Mouse (Mus musculus) cerebellum, postnatal 25 days (tissue): ENCODE data around the gene Hmgb2.
"Not testable (repeated sequence)": the region's sequence is repeated elsewhere in the genome, so short reads cannot be mapped to it uniquely, and the experiment has no call there.

Source experiments
- DNase-seq, 2 experiments: peaks; one replicate each; pipeline ENCODE4 v3.0.0; 2021; ENCODE audit warnings: mixed read lengths in 2 of 2

Gene Hmgb2

DNA sequence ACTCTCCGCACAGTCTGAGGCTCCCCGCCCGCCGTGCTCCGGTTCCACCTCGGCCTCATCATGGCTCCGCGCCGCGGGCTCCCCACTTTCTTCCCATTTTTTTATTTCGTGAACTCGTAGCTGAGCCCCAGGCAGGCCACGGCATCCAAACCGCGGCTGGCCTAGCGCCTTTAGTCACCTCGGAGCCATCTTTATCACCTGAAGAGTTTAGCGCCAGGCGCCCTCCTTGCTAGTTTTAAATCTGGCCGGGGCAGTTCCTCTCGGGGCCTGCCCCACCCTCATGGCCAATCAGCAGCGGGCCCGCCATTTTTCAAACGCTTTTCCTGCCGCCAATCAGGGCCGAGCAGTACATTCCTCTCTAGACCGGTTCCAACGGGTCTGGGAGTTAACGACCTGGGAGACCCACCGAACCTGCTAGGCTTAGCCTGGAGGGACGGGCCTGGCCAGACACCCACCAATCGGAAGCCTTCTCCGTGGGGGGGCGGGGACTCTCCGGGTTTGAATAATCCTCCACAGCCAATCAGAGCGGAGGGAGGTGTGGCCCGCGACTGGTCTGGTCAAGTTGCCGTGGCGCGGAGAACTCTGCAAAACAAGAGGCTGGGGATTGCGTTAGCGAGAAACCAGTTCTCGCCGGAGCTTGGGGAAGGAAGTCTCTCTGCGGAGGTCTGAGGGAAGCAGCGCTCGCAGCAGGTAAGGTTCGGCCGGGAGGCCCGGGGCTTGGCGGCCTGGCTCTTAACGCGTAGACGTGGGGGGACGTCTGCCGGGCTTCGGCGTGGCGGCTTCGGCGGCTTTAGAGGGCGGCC lies at the start of gene Hmgb2:
Gene Hmgb2 (plus strand): TSS at position 592 of the 803 bp plus-strand sequence.
- DNase-seq = peak; percentile 100

DNA sequence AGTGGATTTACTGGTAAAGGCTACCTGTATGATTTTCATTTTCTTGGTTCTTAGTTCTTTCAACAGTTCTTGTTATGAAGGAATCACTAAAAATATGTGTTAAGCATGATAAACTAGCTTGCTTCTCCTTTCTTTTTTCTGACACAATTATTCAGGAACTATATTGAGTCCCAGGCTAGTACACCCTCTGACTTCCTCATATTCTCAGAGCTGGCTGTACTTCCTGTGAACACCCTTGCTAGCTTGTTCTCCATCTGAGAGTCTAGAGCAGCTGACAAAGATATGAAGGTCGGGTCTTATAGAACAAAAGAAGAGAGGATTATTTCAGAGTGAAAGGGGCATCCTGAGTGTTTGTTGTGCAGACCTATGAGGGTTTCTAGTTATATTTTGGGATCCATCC lies 48.9 kb upstream of the Hmgb2 start:
- no peak for DNase-seq

DNA sequence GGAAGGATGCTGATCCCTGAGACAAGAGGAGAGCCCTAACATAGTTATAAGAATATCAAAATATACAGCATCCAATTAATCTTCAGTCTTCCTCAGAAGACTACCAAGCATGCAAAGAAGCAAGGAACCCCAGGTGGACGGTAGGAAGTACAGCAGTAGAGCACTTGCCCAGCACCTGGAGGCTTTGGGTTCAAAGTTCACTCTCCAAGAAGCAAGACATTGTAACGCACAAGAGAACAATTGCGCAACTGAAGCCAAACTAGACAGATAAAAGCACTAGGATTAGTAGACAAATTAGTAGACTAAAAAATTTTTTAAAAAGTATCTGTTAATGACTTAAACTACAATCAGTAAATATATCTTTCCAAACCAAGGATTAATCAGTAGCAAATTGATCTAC lies 48.0 kb upstream of the Hmgb2 start:
- no peak for DNase-seq

DNA sequence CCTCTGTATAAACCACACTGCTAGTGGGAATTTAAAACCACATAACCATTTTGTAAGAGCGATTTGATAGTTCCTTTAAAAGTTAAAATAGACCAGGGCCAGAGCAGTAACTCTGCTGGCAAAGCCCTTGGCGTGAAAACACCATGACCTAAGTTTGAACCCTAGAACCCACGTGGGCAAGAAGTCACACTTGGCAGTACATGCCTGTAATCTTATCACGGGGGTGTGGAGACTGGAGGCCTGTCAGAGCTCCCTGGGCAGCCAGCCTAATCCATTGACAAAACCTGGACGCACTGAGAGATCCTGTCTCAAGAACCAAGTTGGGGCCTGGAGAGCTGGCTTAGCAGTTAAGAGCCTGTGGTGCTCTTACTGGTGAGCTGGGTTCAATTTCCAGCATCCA lies 43.1 kb upstream of the Hmgb2 start:
- DNase-seq = peak in 1 of 2 experiments; percentile 33

DNA sequence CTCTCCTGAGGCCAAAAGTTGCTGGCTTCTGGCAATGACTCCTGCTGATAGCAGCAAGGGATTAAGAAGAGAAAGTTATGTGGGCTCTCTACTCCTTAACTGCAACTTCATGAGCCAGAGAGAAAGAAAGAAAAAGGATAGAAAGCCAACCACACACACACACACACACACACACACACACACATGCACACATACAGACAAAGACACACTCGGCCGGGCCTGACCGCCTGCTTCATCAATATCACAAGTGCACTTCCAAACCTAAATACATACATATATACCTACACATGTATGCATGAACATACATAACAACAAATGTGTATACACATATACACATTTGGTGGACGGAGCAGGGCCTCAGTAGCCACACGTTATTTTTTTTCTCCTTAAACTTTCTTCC lies 40.8 kb upstream of the Hmgb2 start:
- no peak for DNase-seq

DNA sequence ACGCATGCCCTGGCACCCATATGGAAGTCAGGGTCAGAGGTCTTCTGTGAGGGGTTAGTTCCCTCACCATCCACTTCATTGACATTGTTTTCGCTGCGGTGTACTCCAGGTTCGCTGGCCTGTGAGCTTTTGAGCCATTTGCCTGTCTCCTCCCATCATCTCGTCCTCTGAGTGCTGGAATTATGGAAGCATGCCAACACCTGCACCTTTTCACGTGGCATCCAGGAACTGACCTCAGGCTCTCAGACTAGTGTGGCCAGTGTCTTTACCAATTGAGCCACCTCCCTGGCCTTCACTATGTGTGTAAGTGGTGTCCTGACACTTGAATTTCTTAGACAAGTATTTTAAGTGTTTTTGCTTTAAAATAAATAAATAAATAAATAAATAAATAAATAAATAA lies 38.0 kb upstream of the Hmgb2 start:
- no peak for DNase-seq

DNA sequence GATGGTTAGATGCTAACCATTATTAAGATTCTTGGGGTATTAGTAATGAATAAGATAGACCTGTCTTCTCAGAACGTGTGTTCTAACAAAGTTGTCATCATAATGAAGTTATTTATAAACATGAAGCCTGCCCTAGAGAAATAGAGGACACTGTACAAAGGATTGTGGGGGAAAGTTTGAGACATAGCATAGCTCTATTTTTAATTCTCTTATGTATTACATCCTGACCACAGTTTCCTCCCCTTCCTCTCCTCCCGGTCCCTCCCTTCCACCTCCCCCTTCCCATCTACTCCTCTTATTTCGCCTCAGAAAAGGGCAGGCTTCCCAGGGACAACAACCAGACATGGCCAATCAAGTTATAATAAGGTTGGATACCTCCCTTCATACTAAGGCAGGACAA lies 33.3 kb upstream of the Hmgb2 start:
- no peak for DNase-seq

DNA sequence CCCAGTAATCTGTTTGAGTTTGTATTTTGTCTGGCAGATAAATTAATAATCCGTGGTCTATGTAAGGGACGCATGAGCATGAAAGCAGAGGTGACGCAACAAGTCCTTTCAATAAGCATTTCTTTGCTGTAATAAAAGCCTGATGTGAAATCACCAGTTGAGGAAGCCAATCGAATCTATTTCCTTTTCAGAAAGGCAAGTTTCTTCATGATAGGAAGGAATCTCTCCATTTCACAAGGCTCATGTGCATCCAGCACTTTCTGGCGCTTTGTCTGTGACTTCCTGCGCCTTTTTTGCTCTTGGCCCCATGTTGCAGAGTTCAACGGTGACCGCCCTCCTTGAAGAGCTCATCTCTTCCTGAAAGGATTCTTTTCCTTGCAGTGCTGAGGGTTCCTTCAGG lies 32.0 kb upstream of the Hmgb2 start:
- DNase-seq = no peak

DNA sequence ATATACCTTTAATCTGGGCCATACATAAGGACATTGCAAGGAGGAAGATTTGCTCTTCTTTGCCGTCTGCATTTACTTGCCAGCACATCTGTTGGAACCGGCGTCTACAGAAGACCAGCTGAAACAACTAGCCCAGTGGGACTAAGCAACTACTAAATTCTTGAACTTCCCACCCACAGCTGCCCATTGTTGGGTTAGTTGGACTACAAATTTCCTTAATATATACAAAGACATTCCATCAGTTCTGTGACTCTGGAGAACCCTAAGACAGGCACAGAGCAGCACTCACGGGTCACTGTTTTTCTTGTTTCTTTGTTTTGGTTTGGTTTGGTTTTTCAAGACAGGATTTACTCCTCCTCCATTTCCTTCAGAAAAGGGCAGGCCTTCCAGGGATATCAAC lies 31.1 kb upstream of the Hmgb2 start:
- no peak for DNase-seq

DNA sequence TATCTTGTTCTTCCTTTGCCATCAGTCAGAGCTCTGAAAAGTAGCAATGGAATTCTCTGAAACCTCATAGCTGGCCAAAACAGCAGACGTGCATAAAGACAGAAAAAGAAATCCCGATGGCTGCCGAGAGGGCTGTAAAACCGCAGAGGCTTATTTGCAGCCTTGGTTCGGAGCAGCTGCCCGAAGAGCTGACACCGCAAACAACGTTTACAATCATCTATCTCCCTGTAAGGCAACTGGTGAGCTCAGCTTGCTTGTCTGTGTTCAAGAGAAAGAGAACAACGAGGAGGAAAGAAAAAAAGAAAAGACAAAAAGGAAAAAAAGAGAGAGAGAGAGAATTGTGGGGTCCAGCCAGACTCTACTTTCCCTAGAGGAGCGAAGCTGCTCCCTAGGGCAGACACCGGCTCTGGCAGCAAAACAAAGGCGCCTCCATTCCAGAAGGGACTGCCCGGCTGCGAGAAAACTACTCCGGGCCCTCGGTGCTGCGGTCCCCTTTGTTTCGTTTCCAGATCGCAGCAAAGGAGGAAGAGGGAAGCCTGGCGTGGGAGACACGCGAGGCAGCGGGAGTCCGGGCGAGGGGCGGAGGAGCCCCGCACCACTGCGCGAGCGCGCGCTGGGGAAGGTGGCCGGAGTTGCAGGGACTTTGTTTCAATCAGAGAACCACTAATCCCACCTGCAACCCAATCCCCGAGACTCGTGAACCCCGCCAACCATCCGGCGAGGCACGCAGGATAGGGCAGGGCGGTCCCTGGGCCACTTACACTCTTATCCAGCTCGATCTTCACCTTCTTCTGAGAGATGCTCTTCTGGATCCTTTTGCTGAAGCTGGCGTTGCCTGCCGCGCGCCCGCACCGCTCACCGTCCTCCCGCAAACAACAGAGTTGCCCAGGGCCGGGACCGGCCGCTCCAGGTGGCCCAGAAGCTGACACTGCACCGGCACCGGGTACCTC lies 24.9 kb upstream of the Hmgb2 start:
- DNase-seq = peak; percentile 62 to 70

DNA sequence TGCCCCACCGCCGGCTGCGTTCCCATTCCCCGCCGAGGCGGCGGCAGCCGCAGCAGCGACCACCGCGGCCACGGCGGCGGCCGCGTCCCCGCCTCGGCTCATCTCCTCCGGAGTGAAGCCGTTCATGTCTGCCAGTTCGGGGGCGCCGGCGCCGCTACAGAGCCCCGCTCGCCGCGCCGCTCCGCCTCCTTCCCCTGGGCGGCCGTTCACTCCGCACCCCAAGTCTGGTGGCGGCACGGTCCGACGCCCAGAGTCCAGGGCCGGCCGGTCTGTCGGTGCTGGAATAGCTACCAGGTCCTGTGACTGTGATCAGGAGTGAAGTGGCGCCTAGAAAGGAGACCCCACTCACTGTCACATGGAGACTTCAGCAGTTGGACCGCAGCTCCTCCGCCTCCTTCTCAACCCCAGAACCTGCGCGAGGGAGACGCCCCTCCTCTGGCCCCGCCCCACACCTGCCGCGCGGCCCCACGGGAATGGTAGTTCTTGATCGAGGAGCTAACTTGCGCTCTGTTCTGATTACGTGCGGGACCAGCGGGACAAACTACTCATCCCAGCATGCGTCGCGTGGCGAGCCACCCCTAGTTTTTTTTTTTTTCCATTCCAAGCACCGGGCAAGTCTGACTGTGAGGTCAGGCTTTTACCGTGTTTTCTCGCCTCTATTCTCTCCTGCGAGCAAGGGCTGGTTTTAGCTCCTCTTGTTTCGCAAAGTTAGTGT lies 24.1 kb upstream of the Hmgb2 start, which contains the start of gene Sap30:
Gene Sap30 (minus strand): TSS at position 420 of the 715 bp plus-strand sequence.
- DNase-seq = peak; percentile 98

DNA sequence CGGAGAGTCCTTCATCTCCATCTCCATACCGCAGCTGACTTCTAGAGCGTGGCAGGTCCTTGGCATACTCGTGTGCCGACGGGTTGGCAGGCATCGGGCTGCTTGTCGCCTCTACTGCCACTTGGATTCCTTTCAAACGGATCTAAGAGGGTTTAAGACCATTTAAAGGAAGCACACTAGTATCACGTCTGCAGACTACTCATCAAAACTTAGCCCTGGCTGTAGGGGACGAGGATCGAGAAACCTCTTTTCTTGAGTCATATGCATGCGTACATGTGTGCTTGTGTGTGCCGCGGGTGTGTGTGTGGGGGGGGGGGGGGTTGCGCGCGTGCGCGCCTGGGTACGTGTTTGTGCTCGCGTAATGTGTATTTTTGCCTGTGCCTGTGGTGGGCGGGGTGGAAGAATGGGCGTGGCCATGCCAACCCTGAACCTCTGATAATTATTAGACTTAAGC lies 23.4 kb upstream of the Hmgb2 start:
- DNase-seq = peak; percentile 70 to 78

DNA sequence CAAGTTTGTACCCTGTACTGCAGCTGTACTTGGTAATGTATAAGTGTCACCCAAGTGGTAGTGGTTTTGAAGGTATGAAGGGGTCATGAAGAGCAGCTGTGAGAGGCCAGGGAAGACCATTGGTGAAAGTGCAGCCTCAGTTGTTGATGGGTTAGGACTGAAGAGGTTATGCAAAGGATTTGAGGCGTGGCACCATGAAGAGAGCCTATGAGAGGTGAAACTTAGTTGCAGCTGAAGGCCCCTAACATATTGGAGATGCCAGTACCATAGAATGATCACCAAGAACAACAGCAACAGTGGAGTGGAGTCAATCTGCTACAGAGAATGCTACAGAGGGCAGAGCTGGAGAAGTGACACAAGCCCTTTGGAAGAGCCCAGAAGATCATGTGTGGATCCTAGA lies 22.3 kb upstream of the Hmgb2 start:
- no peak for DNase-seq

DNA sequence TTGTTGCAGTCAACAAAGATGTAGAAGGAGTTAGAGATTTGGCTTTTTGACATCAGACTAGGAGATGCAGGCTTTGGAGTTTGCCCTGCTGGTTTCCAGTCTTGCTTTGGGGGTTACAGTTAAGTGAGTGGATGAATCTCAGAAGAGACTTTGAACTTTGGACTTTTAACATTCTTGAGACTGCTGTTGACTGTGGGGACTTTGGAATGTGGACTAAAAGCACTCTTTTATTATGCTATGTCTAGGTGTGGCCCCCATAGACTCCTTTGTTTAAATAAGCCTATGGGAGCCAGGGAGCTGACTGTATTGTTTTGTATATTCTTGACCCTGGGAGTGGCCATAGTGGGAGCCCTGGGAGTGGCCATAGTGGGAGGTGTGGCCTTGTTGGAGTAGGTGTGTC lies 21.8 kb upstream of the Hmgb2 start:
- DNase-seq = no peak

DNA sequence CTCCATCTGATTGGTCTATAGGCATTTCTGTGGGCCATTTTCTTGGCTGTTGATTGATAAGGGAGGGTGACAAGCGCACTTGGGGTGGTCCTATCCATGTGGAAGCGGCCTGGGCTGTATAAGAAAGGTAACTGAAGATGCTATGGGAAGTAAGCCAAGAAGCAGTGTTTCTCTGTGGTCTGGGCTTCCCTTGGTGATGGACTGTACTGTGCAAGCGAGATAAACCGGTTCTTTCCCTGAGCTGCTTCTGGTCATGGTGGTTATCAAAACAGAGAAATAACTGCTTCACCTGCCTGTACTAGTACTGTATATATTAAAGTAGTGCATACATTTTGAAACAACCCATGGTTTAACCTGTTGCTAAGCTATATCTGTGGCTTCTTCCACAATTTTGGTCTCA lies 19.8 kb upstream of the Hmgb2 start:
- DNase-seq = no peak

DNA sequence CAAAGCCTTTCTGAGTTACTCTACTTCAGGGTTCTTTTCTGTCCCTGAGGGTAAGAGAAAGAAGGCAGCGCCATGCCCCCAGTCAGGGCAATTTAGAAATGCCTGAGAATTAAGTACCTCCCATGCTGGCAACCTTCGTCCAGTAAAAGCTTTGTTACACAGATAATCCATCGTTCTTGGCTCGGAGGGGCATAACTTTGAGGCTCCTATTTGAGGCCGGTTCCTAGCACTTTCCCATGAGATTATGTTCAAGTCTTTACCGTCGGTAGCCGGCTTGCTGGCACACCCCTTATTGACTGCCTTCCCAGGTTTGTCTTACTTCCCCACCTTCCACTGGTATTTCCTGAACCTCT lies 13.2 kb upstream of the Hmgb2 start:
- DNase-seq = no peak

DNA sequence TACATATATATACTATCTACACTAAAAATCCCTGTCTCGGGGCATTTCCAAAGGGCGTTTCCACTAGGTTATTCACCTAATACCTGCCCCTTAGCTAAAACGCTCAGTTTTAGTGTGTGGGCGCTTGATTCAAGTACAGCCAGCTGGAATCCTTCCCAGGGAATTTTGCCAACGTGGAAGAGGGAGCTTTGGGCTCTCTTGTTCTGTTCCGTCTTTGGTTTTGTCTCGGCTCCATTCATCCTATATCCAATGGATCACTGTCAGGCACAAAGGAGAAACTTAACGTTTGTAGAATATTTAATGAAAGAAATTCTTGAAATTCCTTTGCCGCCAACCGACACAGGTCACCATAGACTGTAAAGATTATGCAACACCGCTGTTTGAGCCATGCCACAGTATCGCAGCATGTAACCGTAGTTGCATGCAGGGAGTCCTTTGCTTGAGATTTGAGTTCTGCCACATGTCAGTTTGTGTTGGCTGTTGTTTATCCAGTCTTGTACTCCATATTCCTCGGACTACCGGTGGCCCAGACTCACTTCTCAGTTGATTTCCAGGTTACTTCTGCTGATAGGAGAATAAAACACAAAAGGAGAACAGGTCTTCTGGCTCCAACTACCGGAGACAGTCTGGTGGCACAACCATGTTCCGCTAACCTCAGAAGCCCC lies 12.7 kb upstream of the Hmgb2 start:
- DNase-seq = peak; percentile 86 to 89

DNA sequence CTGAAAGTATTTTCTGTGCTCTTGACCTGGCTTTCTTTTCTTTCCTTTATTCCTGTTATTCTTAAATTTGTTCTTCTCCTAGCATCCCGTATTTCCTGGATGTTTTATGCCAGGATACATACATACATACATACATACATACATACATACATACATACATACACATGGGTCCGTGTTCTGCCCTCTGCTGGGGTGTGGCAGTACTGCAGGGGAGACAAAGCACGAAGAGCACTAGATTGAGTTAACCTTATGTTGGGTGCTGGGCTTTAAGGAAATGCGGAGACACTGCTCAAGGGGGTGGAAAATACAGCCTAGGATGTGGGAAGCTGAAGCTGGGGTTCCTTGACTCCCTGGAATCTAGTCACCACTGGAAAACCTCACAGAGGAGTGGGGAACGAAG lies 8.1 kb upstream of the Hmgb2 start:
- peak; percentile 75 to 84 for DNase-seq

DNA sequence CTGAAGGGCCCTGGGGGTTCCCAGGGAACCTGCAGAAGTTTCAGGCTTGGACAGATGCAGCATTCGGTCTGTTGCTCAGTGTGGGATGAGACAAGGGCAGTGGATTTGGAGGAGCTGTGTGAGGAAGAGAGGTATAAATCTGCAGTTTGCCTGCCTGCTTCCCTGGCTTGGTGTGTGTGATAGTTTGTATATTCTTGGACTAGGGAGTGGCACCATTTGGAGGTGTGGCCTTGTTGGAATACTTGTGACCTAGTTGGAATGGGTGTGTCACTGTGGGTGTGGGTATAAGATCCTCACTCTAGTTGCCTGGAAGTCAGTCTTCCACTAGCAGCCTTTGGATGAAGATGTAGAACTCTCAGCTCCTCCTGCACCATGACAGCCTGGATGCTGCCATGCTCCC lies 6.2 kb upstream of the Hmgb2 start:
- DNase-seq = not testable (repeated sequence)

DNA sequence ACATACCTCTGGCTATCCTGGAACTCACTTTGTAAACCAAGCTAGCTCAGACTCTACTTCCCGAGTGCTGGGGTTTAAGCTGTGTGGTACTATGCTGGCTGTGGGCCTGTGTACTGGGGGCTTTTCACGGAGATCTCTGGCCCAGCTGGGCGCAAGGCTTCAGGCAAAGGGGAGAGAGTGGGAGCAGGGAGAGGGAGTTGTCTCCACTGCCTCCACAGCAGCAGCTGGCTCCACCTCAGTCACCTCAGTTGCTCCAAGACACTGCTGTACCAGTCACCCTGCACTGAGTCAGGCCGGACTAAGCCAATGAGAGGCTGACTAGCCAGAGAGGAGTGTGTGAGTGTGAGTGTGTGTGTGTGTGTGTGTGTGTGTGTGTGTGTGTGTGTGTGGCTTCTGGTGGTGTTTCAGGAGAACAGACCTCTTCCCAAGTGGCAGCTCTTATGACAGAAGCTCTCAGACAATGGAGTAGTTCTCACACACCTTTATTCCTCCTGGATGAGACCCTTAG lies 4.1 kb upstream of the Hmgb2 start:
- DNase-seq = no peak

DNA sequence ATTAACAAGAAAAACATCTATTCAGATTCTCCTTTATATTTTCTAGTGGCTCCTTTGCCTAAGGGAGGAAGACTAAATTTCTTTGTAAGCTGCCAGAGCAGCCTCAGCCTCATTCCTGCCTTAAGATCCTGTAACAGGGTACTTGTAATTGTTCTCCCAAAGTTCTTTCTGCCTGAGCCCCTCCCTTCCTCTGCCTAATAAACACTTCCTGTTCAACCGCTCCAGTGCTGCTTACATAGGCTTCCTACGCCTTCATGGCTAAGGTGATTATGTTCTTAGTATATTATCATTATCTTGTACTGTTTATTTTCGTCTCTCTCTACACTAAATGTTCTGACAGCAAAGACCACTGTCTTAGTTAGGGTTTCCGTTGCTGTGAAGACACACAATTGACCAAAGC lies 3.0 kb upstream of the Hmgb2 start:
- no peak for DNase-seq

DNA sequence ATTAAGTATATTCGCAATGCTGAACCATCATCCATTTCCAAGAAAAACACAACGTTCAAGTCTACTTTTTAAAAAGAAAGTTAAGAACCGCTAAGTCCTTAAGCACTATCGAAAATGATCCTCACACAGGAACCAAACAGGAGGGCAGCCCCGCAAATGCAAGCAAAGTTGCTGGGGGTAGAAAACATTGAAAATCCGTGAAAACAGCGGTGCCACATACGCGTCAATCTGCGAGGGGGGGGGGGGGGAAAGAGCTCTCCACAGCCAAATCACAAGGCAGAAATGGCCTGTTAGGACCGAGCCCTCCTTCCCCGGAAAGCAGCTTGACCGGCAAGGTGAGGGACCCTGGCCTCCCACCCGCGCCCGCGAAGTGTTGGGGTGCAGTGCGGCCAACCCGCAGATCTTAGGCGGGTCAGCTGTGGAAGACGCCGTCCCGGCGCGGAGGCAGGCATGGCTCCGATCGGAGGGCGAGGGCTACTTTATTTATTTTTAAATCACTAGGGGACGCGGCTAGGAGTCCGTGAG lies 854 bp upstream of the Hmgb2 start:
- no peak for DNase-seq
